Comparison of ENCODE assay signal across 19 mouse cellular contexts in the genomic region with DNA sequence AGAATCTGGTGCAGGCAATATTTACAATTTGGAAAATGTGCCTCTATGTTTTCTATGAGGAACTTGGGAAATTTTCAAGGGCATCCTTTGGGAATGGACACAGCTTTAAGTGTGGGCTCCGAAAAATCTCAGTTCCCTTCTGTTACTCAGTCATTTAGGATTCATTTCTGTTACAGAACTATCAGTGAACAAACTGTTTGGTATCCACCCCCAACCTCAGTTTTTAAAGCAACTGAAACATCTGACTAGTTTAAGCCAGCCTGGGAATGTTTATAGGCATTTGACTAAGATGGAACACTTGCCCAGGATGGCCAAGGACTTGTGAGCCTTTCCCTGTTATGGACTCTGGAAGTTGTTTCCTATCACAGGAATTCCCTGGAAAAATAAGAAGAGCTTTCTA.
A peak's percentile ranks its signal among the peaks of the same experiment; 100 is the strongest.
DNase-seq lines count a peak whose midpoint lies in the region; TF ChIP-seq lines count a peak whose summit lies in the region.
"Had no signal": no experiment of that assay in that cellular context is flagged by ENCODE, and none has a peak within 500 bp of the region (broad histone marks: within the 10 kb centered on the region; RNA-seq: fewer than 3 reads in every experiment).

No protein-coding gene starts in this region.

- peak; percentile 8 for DNase-seq in layer of hippocampus, adult 11-12 months (ENCODE audit: low spot score)
- no peak for DNase-seq in layer of hippocampus, postnatal 36 days
- peak; percentile 31 for DNase-seq in layer of hippocampus, adult 9-11 months
- no peak for DNase-seq in layer of hippocampus, postnatal 25 days (ENCODE audit: extremely low spot score in 1 of 2, low spot score in 1 of 2)
- DNase-seq in brain, adult 2 months (ENCODE audit: low read depth, low spot score): peak; percentile 65
- DNase-seq: adrenal gland, adult 2 months; adrenal gland, postnatal 14 days; cerebellum, adult 11-12 months; cerebellum, adult 8-10 months; cerebellum, postnatal 14 days; forebrain, postnatal 0 days; gastrocnemius, postnatal 10 days; gastrocnemius, postnatal 36 days; heart, postnatal 36 days had no signal

- TF ChIP-seq POLR2A in cortical plate, adult 2 months (IDR thresholded peaks at IDR 0.05; ENCODE audit: extremely low read depth, insufficient read depth, low read length): no peak

- H3K27ac ChIP-seq in cortical plate, adult 2 months (ENCODE audit: insufficient read depth, low read length): peak overlapping the region; percentile 61
- H3K27ac ChIP-seq: embryonic facial prominence, embryonic 12.5 days; embryonic facial prominence, embryonic 15.5 days; hindbrain, embryonic 10.5 days; hindbrain, embryonic 13.5 days had no signal

- no peak overlapping the region for H3K4me3 ChIP-seq in cortical plate, adult 2 months (ENCODE audit: insufficient read depth, low read length)
- H3K4me3 ChIP-seq: embryonic facial prominence, embryonic 12.5 days; embryonic facial prominence, embryonic 15.5 days; hindbrain, embryonic 10.5 days; hindbrain, embryonic 13.5 days had no signal

- TF ChIP-seq CTCF in cortical plate, adult 2 months (IDR thresholded peaks at IDR 0.05; ENCODE audit: extremely low read depth, insufficient read depth, low read length): no peak

- peaks cover 4% of the 10 kb centered on the region; the same call in 1 of the 2 replicates for H3K4me1 ChIP-seq in cortical plate, adult 2 months (ENCODE audit: control insufficient read depth, insufficient read depth, low read length)
- H3K4me1 ChIP-seq: hindbrain, embryonic 10.5 days; hindbrain, embryonic 13.5 days had no signal

Comparison
In these comparisons a context has a peak if more than half of its experiments do, and no peak if none do; other contexts are left out.
1. DNase-seq: peak in layer of hippocampus, adult 11-12 months (single experiment), layer of hippocampus, adult 9-11 months (single experiment) and brain, adult 2 months (single experiment); none in layer of hippocampus, postnatal 36 days (0 of 2) and layer of hippocampus, postnatal 25 days (0 of 2).